Mouse (Mus musculus) yolk sac, embryonic 10.5 days (tissue): ENCODE measurements around the gene Vwce.

Experiments used
- DNase-seq: peaks from one replicate; pipeline ENCODE4 v3.0.0-alpha.2; 2017; ENCODE audit warnings: low spot score

Vwce gene

DNA sequence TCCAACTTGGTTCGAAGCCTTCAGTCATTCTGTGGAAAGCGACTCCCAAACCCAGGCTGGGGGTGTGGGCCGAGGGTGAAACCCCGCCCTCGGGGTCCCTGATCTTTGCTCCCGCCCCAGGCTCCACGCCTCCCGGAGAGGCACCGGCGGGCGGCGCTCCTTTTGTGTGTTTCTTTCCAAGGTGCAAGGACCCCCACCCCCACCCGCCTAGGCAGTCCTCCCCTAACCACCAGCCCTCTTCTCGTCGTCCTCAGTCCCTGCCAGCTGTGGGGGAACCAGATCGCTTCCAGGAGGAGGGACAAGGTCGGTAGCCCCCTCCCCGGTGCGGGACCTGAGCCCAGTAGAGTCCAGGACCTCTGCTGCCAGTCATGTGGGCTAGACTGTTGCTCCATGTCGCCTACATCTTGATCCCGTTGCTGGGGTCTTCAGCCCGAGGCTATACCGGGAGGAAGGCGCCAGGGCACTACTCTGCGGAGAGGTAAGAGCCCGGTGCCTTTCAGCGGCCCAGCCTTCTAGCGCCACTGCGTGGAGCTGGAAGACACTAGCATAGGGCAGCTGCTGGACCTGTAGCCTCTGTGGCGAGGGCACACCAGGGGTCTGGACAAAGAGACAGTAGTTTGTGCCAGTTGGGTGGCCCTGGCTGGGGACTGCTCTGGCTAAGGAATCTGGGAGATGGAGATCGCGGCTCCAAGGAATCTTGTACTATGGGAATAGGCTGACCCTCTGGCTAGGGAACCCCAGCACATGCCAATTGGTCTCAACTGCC lies at the start of gene Vwce:
Gene Vwce, plus strand, starts transcription at position 108 of the 766 bp plus-strand sequence.
- DNase-seq: peak; percentile 77

DNA sequence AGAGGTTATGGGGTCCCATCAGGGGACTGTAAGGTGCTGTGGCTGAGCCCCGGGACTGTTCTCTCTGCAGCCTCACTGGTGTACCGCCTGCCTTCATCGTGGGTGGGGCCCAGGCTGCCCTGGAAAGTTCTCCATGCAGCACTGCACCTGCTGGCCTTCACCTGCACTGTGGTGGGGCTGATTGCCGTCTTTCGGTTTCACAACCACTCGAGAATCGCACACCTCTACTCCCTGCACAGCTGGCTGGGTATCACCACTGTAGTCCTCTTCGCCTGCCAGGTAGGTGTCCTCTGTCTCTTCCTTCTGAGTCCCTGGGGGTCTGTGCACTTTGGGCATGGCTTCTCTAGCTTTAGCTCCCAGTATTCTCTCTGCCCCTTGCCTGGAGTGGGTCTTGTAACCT lies 48.9 kb upstream of the Vwce start:
- DNase-seq: no peak

DNA sequence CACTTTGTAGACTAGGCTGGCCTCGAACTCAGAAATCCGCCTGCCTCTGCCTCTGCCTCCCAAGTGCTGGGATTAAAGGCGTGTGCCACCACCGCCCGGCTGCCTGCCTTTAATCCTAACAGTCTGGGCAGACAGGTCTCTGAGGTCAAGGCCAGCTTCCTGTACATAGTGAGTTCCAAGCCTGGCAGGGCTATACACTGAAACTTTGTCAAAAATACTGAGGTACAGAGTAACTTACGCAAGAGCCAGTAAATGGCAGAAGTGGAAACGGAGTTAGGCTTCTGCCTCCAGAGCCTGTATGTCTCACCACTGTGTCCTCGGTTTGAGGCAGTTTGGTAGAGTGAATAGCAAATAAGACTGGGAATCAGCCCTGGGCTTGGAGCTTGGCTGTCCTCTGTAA lies 46.8 kb upstream of the Vwce start:
- no peak for DNase-seq

- no peak for DNase-seq
Measured at GRCm38 (mm10) chr19:10589127-10589857, 44.7 kb upstream of the Vwce start.

GRCm38 (mm10) chr19:10590301-10590700 lies 43.7 kb upstream of the Vwce start:
- no peak for DNase-seq

DNA sequence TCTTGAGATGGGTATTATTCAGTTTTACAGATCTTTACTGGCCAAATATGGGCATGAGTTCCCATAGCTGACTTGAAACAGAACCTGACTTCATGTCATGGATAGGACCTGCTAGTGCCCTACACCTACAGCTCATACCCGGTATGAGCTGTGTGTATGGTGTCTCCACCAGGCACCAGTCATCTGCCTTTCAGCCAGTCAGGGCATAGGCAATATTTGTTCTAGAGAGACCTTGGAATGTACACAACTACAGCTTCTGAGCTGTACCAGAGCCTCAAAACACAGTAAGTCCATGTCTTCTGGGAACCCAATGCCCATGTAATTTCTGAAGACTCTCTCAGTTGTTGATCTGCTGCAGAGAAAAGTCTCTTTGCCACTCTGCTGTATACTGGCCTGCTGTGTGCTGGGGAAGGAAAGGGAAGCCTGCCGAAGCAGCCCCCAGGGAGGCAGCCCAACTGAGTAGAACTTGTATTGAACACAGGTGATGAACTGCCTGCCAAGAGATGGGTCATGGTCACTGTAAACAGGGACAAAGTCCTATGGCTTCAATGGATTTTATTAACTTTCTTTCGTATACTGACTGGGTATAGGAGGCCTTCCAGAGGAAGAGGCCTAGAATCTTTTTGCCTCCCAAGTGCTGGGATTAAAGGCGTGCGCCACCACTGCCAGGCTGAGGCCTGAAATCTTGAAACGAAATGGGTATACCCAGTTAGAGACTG lies 42.2 kb upstream of the Vwce start:
- no peak for DNase-seq

DNA sequence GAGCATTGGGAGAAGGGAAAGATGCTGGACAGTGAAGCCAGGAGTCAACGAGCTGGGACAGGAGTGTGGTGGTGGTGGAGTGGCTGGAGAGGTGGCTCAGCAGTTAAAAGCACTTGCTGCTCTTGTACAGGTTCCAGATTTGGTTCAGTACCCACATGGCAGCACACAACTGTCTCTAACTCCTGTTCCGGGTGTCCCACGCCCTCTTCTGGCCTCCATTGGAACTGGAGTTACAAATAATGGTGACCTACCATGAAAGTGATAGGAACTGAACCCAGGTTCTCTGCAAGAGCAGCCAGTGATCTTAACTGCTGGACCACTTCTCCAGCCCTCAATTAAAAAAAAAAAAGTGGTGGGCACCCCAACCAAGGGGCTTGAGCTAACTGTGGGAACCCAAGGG lies 35.8 kb upstream of the Vwce start:
- no peak for DNase-seq

DNA sequence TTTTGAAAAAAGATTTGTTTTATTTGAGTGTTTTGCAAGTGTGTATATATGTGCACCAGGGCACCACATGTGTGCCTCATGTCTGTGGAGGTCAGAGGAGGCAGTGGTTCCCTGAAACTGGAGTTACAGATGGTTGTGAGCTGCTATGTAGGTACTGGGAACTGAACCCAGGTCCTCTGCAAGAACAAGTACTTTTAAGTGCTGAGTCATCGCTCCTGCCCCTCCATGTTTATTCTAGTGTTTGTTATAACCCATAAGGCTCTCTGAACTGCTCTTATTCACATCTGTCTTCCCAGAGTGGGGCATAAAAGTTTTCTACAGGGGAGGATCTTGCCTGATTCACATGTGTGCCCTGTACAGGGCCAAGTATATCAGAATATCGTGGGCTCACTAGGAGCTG lies 34.4 kb upstream of the Vwce start:
- no peak for DNase-seq

DNA sequence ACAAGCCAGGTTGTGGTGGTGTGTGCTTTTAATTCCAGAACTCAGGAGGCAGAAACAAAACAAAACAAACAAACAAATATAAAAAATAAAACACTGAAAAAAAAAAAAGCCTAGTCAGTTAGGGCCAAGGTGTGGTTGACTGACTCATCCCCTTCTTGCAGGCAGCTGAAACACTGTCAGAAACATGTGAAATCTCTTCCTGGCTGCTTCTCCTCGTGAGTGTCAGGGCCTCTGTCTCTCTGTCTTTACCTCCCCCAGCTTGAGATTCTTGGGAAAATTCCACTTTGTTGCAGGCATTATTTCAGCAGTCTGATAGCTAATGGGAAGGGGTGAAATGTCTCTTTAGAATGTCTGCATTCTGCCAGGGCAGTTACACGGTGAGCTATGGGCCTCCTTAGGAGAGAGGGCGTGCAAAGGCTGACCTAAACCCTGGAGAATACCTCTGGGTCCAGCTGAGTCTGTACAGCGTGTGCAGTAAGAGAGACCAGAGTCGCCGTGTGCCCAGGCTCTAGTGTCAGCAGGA lies 31.7 kb upstream of the Vwce start:
- peak; percentile 20 for DNase-seq

DNA sequence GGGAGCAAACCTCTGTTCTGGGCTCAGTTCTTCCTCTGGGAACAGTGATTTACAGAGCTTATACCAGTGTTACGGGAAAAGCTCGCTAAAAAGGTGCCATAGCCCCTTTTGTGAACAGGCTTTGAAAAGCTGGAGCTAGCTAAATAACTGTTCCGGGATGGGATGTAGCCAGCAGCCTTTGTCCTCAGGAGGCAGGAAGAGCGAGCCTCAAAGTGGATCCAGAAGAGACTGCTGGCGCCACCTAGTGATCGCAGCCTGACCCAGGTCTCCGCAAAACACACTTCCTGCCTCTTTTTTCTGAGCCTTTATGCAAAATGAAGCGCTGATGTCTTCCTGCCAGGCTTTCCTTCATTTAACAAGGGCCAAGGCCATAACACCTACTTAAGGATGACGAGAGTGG lies 31.2 kb upstream of the Vwce start:
- DNase-seq: peak; percentile 86

GRCm38 (mm10) chr19:10603660-10604523 lies 30.1 kb upstream of the Vwce start:
- DNase-seq: peak; percentile 66

GRCm38 (mm10) chr19:10604534-10604933 lies 29.5 kb upstream of the Vwce start:
- peak; percentile 21 for DNase-seq

- DNase-seq: peak; percentile 98
Measured at GRCm38 (mm10) chr19:10605293-10605900, 28.6 kb upstream of the Vwce start, which contains the start of the genes Ddb1 and Tkfc. Ddb1 (plus strand) TSS chr19:10605327. Tkfc (minus strand) TSS chr19:10605654.

- peak; percentile 74 for DNase-seq
Measured at GRCm38 (mm10) chr19:10605901-10606622, 28.0 kb upstream of the Vwce start.

DNA sequence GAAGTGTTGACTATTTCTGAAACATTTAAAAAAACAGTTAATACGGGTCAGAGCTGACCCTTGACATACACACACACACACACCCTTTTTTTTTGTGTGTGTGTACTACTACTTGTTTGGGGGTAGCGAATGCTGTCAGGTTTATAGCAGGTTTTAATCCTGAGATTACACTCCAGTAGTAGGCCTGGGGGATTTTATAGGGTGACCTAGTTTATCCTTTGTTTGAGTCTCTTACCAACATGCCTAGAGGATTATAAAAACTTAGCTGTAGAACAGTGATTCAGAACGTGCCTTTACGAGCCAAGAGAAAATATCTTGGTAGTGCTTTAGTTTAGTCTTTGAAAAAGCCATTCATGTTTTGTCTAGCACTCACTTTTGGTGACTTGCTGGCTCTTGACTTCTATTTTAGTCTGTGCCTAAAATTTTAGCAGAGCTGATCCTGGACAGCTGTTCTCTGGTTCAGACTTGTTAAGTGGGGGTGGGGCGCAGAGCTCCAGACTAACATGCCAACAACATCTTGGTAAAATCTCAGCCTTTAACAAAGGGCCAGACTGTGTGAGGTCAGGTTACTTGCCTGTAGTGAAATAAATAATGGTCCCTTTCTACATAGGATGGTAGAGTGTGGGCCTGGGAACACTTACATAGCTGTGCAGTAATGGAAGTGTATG lies 25.3 kb upstream of the Vwce start:
- no peak for DNase-seq

- peak; percentile 81 for DNase-seq
Measured at GRCm38 (mm10) chr19:10634872-10635318, 882 bp downstream of the Vwce start.

DNA sequence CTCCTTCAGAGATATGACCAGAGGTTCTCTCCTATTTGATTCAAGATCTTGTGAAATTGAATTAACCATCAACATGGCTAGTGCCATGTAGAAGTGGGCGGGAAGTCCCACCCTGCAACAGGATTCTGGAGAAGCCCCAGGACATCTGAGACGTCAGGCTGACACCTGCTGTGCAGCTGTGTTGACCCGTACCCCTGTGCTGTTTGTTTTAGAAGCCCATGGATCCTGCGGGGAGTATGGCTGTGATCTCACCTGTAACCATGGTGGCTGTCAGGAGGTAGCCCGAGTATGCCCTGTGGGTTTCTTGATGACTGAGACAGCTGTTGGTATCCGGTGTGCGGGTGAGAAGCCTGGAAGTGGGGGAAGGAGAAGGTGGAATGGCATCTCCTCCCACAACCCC lies 3.8 kb downstream of the Vwce start:
- DNase-seq: no peak

- no peak for DNase-seq
Measured at GRCm38 (mm10) chr19:10640080-10640479, 6.1 kb downstream of the Vwce start.

GRCm38 (mm10) chr19:10640589-10641378 lies 6.8 kb downstream of the Vwce start:
- no peak for DNase-seq
